Mouse (Mus musculus) neural tube, embryonic 14.5 days (tissue): ENCODE measurements at regions not wholly inside any gene's neighbourhood (a gene's known extent, or its start where the extent isn't known, plus 50 kb on each side); places are given as distances from the start of the nearest gene placed in this dataset.

Experiments used
- ATAC-seq: fragments of 200-750 bp; cut with Nextera tagmentation; 2 replicates; pipeline ENCODE4 v1.8.0; 2017; ENCODE audit warnings: low read depth, mild to moderate bottlenecking, moderate TSS enrichment, moderate library complexity
- H3K27ac ChIP-seq: fragments of 300-500 bp; sonication (generic); 2 replicates; pipeline ENCODE4 v1.5.1; 2014; ENCODE audit warnings: low read depth, mild to moderate bottlenecking, control low read depth, low read length, moderate library complexity, mixed read lengths
- H3K27me3 ChIP-seq: fragments of 300-500 bp; sonication (generic); 2 replicates; pipeline ENCODE4 v1.6.1; 2014; ENCODE audit warnings: low read length; ENCODE audit not compliant: control insufficient read depth, insufficient read depth
- H3K36me3 ChIP-seq: fragments of 300-500 bp; sonication (generic); 2 replicates; pipeline ENCODE4 v1.6.1; 2014; ENCODE audit warnings: low read length, mixed read lengths; ENCODE audit not compliant: control insufficient read depth, insufficient read depth
- H3K4me1 ChIP-seq: fragments of 300-500 bp; sonication (generic); 2 replicates; pipeline ENCODE4 v1.6.1; 2014; ENCODE audit warnings: low read length; ENCODE audit not compliant: control insufficient read depth, insufficient read depth
- H3K4me2 ChIP-seq: fragments of 300-500 bp; sonication (generic); 2 replicates; pipeline ENCODE4 v1.6.1; 2014; ENCODE audit warnings: mild to moderate bottlenecking, low read depth, low read length, control low read depth
- H3K4me3 ChIP-seq: fragments of 300-500 bp; sonication (generic); 2 replicates; pipeline ENCODE4 v1.5.1; 2014; ENCODE audit warnings: low read depth, low read length, control low read depth, mixed read lengths
- H3K9ac ChIP-seq: fragments of 300-500 bp; sonication (generic); replicated peaks from 2 replicates; pipeline ENCODE4 v1.6.1; 2014; ENCODE audit warnings: low read depth, mild to moderate bottlenecking, control low read depth, low read length, mixed read lengths
- H3K9me3 ChIP-seq: fragments of 300-500 bp; sonication (generic); 2 replicates; pipeline ENCODE4 v1.6.1; 2016; ENCODE audit warnings: low read length; ENCODE audit not compliant: control insufficient read depth
- WGBS: fragments of 180-500 bp; shearing (Covaris S2); extraction: QIAGEN DNeasy Blood & Tissue Kit; methylation state at CpG from one replicate; pipeline ENCODE4 v1.1.7; 2014; 5-methylcytosine and 5-hydroxymethylcytosine counted together

- 86% methylated on average over 4 of the region's 4 CpGs for WGBS
- no peaks in the 10 kb centered on the region for H3K27me3 ChIP-seq
Measured at GRCm38 (mm10) chr2:101290738-101291137, 333.8 kb upstream of the Rag2 start.

GRCm38 (mm10) chr2:101295678-101296368, 328.7 kb upstream of the Rag2 start:
- Histone ChIP-seq H3K9me3 (no peaks in the 10 kb centered on the region; the same call in 1 of the 2 replicates), H3K27me3 (no peaks in the 10 kb centered on the region), H3K4me3 (no peak overlapping the region), H3K27ac (no peak overlapping the region), H3K36me3 (no peaks in the 10 kb centered on the region), H3K4me1 (no peaks in the 10 kb centered on the region), H3K9ac (no peak overlapping the region), H3K4me2 (no peak overlapping the region)
- no peak for ATAC-seq
- WGBS = 39% methylated on average over 10 of the region's 10 CpGs

More at GRCm38 (mm10) chr2:101290738-101291137, 333.8 kb upstream of the Rag2 start:
- Histone ChIP-seq H3K4me3 (no peak overlapping the region), H3K9me3 (no peaks in the 10 kb centered on the region), H3K9ac (no peak overlapping the region), H3K36me3 (no peaks in the 10 kb centered on the region), H3K4me2 (no peak overlapping the region), H3K4me1 (no peaks in the 10 kb centered on the region), H3K27ac (no peak overlapping the region)
- ATAC-seq = no peak

GRCm38 (mm10) chr2:101296369-101296682, 328.2 kb upstream of the Rag2 start:
- H3K4me1 ChIP-seq = no peaks in the 10 kb centered on the region
- ATAC-seq = no peak; the same call in 1 of the 2 replicates
- H3K4me2 ChIP-seq = no peak overlapping the region
- H3K9me3 ChIP-seq = no peaks in the 10 kb centered on the region; the same call in 1 of the 2 replicates
- H3K36me3 ChIP-seq = no peaks in the 10 kb centered on the region
- WGBS = 17% methylated on average over 3 of the region's 3 CpGs
- H3K9ac ChIP-seq = no peak overlapping the region
- no peaks in the 10 kb centered on the region for H3K27me3 ChIP-seq
- no peak overlapping the region for H3K27ac ChIP-seq
- H3K4me3 ChIP-seq = no peak overlapping the region

- peak; percentile 38; the same call in 1 of the 2 replicates for ATAC-seq
- no peak overlapping the region for H3K4me2 ChIP-seq
- H3K4me1 ChIP-seq = no peaks in the 10 kb centered on the region
- H3K9me3 ChIP-seq = no peaks in the 10 kb centered on the region; the same call in 1 of the 2 replicates
- H3K36me3 ChIP-seq = no peaks in the 10 kb centered on the region
- no peak overlapping the region for H3K4me3 ChIP-seq
- no peak overlapping the region for H3K9ac ChIP-seq
- H3K27me3 ChIP-seq = no peaks in the 10 kb centered on the region
- H3K27ac ChIP-seq = no peak overlapping the region
Measured at GRCm38 (mm10) chr2:101296778-101297177, 327.7 kb upstream of the Rag2 start.

GRCm38 (mm10) chr2:101299126-101299525, 325.4 kb upstream of the Rag2 start:
- Histone ChIP-seq H3K9ac (no peak overlapping the region), H3K36me3 (no peaks in the 10 kb centered on the region), H3K4me3 (no peak overlapping the region), H3K9me3 (no peaks in the 10 kb centered on the region; the same call in 1 of the 2 replicates), H3K4me2 (no peak overlapping the region), H3K4me1 (no peaks in the 10 kb centered on the region), H3K27me3 (no peaks in the 10 kb centered on the region), H3K27ac (no peak overlapping the region)
- no peak for ATAC-seq
- WGBS = 87% methylated on average over 2 of the region's 2 CpGs

- Histone ChIP-seq H3K4me3 (no peak overlapping the region), H3K27ac (no peak overlapping the region), H3K36me3 (no peaks in the 10 kb centered on the region), H3K9me3 (no peaks in the 10 kb centered on the region; the same call in 1 of the 2 replicates), H3K9ac (no peak overlapping the region), H3K4me2 (no peak overlapping the region), H3K27me3 (no peaks in the 10 kb centered on the region), H3K4me1 (no peaks in the 10 kb centered on the region)
- ATAC-seq = no peak
Measured at GRCm38 (mm10) chr2:101300106-101300505, 324.4 kb upstream of the Rag2 start.

- H3K36me3 ChIP-seq = no peaks in the 10 kb centered on the region
- H3K4me2 ChIP-seq = no peak overlapping the region
- H3K9me3 ChIP-seq = no peaks in the 10 kb centered on the region
- WGBS = 55% methylated on average over 3 of the region's 3 CpGs
- no peak overlapping the region for H3K9ac ChIP-seq
- H3K27ac ChIP-seq = no peak overlapping the region
- ATAC-seq = peak; percentile 51; the same call in 1 of the 2 replicates
- H3K4me3 ChIP-seq = no peak overlapping the region
- no peaks in the 10 kb centered on the region for H3K4me1 ChIP-seq
- H3K27me3 ChIP-seq = no peaks in the 10 kb centered on the region
Measured at GRCm38 (mm10) chr2:101321286-101321914, 303.1 kb upstream of the Rag2 start.

- Histone ChIP-seq H3K27me3 (no peaks in the 10 kb centered on the region), H3K9me3 (no peaks in the 10 kb centered on the region), H3K4me2 (no peak overlapping the region), H3K9ac (no peak overlapping the region), H3K4me3 (no peak overlapping the region), H3K36me3 (no peaks in the 10 kb centered on the region), H3K27ac (no peak overlapping the region), H3K4me1 (no peaks in the 10 kb centered on the region)
- no peak for ATAC-seq
- 48% methylated on average over 1 of the region's 1 CpGs for WGBS
Measured at GRCm38 (mm10) chr2:101356709-101357108, 267.8 kb upstream of the Rag2 start.

- no peaks in the 10 kb centered on the region for H3K36me3 ChIP-seq
- H3K9me3 ChIP-seq = no peaks in the 10 kb centered on the region
- H3K4me3 ChIP-seq = no peak overlapping the region
- H3K4me2 ChIP-seq = no peak overlapping the region
- WGBS = 37% methylated on average over 3 of the region's 3 CpGs
- H3K27me3 ChIP-seq = no peaks in the 10 kb centered on the region
- no peak for ATAC-seq
- H3K9ac ChIP-seq = no peak overlapping the region
- H3K4me1 ChIP-seq = no peaks in the 10 kb centered on the region
- H3K27ac ChIP-seq = no peak overlapping the region
Measured at GRCm38 (mm10) chr2:101364256-101364655, 260.3 kb upstream of the Rag2 start.
